Mouse (Mus musculus) layer of hippocampus, postnatal 10 days (tissue): ENCODE results near the gene Ephx4. TPM values are rescaled to one million over a fixed set of nuclear protein-coding genes. Genes with fewer than 3 reads are reported as not detected.
A peak's percentile ranks its signal among the peaks of the same experiment; 100 is the strongest.

Experiments used
- DNase-seq, 2 experiments: peaks; one replicate each; pipeline ENCODE4 v3.0.0; 2021; ENCODE audit warnings: low spot score in 2 of 2
- total RNA-seq, 2 experiments: library from RNA; stranded (reverse); gene quantifications; 2 replicates each; pipeline ENCODE4 v1.2.3; 2021

The Ephx4 gene
- total RNA-seq, 2 experiments from 2014 or later, result 27.7 to 34.9 TPM

DNA sequence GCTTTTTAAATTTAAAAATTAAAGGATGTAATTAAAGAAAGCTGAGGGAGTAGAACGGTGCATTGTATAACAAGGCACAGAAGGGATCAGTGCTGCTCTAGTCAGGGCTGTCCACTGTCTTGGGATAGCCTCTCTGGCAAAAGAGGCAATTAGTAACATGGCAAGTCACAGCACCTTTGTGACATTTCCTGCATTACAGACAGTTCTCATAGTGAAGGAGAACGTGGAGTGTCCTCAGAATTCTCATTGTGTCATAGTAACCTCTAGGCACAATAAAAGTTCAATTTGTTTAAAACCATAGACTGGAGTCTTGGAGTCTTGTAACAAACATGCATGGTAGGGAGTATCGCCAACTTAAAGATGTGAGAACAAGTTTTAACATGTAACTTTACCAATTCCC, 28.7 kb downstream of the Ephx4 start, which contains the start of gene Lpcat2b:
TSS of gene Lpcat2b (plus strand) at position 301 of the 400 bp plus-strand sequence.
- DNase-seq, result no peak

DNA sequence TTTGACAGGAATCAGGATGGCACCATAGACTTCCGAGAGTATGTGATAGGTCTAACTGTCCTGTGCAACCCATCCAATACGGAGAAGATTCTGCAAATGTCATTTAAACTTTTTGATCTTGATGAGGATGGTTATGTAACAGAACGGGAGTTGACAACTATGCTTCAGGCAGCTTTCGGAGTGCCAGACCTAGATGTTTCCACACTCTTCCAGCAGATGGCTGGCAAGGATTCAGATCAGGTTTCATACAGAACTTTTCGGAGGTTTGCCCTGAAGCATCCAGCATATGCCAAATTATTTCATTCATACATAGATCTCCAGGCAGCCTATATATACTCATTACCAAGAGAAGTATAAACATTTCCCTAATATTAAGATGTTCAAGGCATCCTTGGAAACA, 31.5 kb downstream of the Ephx4 start:
- DNase-seq, result no peak

DNA sequence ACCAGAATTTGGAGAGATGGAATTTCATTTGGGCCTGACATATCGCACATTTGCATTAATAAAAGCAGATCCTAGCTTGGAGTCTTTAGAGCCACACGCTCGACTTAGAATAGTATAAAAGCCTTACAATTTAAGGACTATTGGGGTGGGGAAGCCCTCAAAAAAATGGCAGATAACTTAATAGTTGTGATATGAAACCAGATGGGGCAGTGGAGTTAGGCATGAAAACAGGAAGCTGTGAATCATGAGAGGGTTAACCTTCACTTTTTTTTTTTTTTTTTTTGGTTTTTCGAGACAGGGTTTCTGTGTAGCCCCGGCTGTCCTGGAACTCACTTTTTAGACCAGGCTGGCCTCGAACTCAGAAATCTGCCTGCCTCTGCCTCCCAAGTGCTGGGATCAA, 33.6 kb downstream of the Ephx4 start:
- DNase-seq, result no peak

DNA sequence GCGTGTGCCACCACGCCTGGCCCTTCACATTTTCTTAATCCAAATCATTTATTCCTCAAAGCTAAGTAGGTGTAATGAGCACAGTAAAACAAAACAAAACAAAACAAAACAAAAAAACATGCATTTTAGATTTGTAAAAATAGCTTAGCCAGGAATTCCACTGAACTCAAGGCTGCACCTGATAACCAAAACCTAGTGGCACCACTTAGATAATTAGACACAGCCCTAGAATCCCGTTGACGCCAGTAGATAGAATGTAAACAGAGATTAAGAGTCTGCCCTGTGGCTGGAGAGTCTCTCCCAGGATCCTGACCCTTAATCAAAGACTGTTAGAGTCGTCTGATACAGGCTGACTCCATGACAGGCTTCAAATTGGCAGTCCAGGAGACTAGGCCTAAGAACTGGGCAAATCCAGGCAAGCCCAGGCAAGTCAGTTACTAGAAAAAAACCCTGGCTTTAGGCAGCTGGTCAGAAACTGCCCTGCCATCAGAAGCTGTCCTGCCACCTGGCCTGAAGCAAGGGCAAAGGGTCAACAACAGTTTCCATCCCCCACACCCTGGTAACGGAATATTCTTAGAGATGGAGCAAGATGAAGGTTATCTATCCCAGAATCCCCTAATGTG, 34.2 kb downstream of the Ephx4 start:
- no peak for DNase-seq

DNA sequence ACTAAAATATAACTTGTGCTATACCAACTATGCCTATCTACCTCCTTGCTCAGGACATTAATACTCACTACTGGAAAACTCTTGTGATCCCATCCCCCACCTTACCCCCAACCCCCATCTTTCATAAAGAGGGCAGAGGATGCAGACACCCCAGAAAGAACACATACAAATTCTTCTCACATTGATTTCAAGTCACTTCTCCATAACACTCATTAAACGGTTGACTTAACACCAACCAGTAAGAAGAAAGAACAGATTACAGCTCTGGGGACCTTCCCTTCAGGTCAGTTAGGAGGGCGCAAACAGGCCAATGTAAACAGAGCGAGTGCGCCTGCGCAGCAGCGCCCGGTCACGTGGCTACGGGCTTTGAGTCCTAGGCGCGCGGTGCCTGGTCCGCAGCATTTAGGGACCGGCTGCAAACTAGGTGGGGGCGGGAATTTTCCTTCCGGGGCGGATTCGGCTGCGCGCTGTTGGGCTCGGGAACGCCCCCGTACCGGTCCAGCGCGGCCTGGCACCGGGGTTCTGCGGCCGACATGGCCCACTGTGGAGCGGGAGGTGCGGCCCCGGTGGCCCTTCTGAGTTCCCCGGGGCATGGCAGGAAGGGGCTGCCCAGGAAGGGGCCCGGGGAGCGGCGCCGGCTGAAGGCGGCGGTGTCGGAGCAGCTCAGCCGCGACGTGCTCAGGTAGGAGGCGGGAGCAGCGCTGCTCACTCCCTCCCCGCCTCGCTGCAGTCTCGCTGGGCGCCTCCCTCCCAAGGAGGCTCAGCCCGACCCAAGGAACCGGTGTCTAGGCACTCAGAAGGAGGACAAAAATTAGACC, 35.1 kb downstream of the Ephx4 start, which contains the start of gene Btbd8:
TSS of gene Btbd8 (plus strand) at position 534 of the 818 bp plus-strand sequence.
- peak; percentile 95 for DNase-seq

DNA sequence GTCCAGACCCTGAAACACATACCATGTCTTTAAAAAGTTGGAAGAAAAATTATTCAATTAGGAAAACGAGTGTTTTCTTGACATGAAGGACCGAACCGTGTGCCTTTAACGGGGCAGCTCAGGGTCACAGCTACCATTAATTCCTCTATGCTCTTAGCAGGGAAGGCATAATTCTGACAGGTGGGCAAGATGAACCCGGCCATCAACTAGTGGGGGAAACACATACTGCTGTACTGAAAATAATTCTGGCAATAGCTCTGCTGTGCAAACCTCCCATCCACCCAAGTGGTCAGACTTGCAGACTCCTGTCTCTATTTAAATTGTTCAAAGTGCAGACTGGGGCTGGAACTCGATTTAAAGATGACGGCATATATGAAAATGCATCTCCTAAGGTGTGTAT, 35.8 kb downstream of the Ephx4 start:
- DNase-seq, result peak in 1 of 2 experiments; percentile 15

DNA sequence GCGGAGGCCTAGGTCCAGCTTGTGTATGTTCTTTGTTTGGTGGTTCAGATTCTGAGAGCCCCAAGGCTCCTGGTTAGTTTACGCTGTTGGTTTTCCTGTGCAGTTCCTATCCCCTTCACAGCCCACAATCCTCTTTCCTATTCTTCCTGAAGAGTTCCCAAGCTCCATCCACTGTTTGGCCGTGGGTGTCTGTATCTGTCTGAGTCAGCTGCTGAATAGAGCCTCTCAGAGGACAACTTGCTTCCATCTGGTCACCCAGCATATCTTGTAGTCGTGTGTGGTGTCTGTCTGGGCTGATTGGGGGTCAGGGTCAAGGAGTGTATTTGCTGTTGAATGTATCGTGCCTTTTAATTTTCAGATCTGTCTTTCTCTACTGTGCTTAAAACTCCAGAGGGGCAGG, 39.3 kb downstream of the Ephx4 start:
- DNase-seq, result no peak

DNA sequence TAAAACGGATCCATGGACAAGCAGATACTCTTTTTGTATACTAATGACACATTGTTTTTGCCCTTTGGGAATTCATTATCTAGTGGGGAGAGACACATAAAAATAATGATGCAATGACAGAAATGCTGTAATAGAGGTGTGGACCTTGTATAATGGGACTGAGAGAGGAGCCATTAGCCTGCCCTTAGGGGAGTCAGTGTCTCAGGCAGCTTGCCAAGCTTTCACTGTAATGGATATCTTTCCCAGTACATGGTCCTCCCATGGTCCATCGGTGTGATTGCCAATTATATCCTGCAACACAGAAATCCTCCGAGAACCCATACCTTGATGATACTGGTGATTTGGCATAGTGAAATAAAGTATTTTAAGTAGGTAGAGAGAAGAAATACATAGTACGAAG, 41.7 kb downstream of the Ephx4 start:
- no peak for DNase-seq

DNA sequence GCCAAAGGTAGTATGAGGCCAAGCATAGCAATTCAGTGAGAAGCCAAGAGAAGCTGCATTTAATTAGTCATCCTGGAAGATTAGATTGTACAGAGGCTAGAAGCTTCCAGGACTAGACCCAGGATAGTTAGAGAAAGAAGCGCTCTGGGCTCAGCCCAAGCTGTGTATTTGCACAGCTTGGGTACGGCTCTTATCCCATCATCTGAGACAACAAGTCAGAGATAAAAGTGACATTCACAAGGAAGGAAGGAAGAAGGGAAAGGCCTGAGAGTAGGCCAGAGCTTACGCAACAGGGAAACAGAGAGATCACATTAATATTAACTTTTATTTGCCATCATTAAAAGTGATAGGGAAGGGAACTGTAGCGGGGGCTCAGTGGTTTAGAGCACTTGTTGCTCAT, 45.4 kb downstream of the Ephx4 start:
- DNase-seq, result no peak

DNA sequence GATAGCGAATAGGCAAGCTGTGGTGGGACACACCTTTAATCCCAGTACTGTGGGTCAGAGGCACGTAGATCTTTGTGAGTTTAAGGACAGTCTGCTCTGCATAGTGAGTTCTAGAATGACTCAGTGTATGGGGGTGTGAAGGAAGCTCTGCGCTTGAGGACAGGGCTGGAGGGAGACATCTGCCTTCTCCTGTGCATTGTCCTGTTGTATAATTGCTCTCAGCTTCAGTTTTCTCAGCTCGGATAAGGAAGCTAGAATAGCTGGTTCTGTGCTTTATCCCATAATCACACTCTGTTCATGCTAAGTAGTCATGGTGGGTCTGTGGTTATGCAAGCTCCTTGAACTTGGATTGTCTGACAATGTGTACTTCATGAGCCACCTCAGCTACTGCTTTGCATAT, 46.2 kb downstream of the Ephx4 start:
- DNase-seq, result no peak

DNA sequence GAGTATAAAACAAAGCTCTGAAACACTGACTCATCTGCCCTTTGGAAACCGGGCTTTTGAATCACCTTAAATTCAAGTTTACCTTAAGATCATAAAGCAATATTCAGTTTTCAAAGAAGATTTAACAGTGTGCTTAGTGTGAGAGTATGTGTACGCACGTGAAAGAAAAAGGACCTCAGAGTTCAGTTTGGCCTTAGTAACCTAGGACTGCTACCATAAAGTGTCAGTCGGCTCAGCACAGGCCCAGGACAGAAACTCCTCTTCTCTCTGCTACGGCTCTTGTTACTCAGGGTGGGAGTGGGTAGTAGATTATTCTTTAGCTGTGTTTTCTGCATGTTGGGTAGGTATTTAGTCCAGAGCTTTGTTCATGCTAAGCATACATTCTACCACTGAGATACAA, 47.1 kb downstream of the Ephx4 start:
- DNase-seq, result no peak

DNA sequence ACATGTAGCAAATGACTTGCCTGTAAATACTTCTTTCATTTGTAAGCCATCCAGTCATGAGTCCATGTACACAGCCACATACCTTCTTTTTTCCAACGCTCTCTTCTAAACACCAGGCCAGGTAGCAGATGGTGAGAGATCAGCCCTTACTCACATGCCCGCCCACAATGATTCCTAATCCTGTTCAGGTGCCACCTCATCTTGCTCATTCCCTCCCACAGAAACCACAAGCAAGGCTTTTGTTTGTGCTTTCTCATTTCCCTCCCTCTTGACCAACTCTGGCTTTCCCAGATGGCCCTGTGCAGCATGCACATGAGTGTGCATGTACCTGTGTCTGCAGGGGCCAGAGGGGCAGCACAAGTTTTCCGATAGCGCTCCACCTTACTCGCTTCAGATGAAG, 47.8 kb downstream of the Ephx4 start:
- DNase-seq, result no peak

DNA sequence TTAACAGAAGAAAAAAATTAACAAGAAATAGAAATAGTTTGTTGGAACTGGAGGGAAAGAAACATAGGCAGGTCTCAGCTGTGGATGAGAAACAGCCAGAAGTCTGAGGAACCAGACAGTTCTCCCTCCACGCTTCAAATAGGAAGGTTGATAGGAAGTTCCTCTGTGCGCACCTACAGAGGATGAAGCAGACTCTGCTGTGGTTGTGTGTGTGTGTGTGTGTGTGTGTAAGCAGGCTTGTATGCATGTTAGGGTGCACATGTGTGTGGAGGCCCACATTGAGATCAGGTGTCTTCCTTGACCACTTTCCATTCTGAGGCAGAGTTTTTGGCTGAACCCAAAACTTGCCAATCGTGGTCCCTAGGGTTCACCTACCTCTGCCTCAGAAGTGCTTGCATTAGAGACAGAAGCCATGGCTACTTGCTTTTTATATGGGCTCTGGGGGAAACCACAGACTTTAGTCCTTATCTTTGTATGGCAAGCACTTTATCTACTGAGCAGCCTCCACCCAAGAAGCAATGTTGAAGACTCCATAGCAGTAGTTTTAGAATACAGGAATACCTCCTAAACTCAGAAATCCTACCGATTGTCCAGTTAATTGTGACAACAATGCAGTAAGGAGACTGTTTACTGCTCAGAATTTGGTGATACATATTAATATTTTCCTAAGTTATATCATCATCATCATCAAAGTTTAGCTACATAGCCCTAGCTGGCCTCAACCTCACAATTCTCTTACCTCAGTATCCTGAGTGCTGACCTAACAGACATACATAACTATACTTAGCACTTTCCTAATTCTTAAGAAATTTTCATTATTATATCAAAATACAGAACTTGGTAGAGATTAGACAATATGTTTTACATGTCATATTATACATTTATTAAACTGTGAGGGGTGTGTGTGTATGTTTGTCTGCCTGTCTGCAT, 59.9 kb downstream of the Ephx4 start:
- no peak for DNase-seq

DNA sequence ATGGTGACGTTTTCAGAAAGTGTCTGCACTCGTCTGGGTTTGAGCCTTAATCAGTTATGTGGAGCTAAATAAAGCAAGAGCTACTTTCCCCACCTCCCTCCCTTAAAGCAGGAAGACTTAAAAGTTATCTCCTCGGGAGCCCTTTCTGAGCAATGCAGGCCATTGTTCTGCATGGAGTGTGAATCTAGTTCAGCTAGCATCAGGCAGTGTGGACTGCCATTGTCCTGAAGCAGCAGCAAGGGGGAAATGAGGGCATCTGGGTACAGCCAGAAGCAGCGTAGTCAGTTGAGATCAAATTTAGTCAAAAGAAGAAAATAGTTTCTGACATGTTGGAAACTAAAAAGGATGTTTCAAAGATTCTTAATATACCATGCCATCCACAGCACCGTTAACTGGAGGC, 64.0 kb downstream of the Ephx4 start:
- DNase-seq, result no peak

DNA sequence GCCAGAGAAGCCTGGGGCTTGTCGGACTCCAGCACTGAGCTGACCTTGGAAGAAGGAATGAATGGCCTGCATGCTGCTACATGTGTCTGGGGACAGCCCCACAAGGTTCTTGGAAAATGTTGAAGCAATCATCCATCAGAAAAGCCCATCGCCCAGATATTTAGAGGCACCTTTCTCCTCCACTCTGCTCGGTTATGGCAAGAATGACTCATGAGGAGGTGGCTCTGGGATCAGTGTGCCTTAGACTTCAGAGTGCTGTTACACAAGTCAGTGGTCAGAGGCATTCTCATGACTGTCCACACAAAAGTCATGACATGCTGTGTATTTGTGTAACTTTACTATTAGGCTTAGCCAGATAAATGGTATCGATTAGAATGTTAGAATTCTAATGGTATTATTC, 64.6 kb downstream of the Ephx4 start:
- no peak for DNase-seq

DNA sequence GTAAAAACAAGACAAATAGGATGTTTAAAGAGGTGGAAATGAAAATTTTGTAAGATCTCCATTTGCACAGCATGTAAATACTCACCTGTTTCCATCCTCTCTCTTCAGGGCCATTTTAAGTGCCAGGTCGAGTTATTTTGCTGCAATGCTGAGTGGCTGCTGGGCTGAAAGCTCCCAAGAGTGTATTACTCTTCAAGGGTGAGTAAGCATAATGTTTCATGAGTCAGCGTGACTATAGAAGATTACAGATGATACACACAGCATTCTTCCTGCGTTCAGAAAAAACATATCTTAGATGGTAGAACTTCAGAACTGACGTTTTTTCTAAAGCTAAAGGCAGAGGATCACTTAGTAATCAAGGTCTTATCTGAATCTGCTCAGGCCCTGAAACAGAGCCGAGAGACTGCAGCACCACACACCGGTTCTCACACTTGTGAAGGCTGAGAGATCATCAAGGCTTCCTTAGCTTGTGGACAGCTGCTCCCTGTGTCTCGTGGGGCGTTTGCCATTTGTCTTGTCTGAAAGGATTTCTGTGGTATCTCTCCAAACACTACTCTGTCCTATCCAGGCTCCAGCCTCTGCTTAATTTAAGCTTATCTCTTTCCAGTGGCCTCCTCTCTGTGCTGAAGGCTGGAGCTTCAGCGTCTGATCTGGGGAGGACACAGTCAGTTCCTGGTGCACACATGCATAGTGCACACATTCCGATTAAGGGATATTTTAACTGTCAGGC, 68.2 kb downstream of the Ephx4 start:
- DNase-seq, result no peak

Other genes starting within 250 kb of the Ephx4 start
- 10 to 100 TPM; 12.7 to 13.6 TPM for gene Tgfbr3, start 113.1 kb upstream of the Ephx4 start, total RNA-seq
- gene Brdt, start 71.6 kb upstream of the Ephx4 start, total RNA-seq, result 10 to 100 TPM; 14.5 to 14.7 TPM
- gene Lpcat2b, start 28.8 kb downstream of the Ephx4 start, total RNA-seq, result under 1 TPM in 1 of 2 experiments, not detected in 1; 0.25 TPM
- 10 to 100 TPM; 91.2 to 91.6 TPM for gene Btbd8, start 35.3 kb downstream of the Ephx4 start, total RNA-seq
- gene Gm42669, start 104.9 kb downstream of the Ephx4 start, total RNA-seq, result under 1 TPM; 0.27 to 0.60 TPM
- under 1 TPM; 0.36 to 0.55 TPM for gene 1700028K03Rik, start 132.0 kb downstream of the Ephx4 start, total RNA-seq
- gene Rpap2, start 194.6 kb downstream of the Ephx4 start, total RNA-seq, result 10 to 100 TPM; 21.8 to 21.9 TPM
- gene Glmn, start 195.2 kb downstream of the Ephx4 start, total RNA-seq, result 10 to 100 TPM; 20.1 to 22.8 TPM